Mouse (Mus musculus): ENCODE data around the gene Fam129a. TPM values are rescaled to one million over a fixed set of nuclear protein-coding genes. Genes with fewer than 3 reads are reported as not detected.

Fam129a gene
- 0.02 and 0.03 TPM in 2 replicates for polyA plus RNA-seq (2012)

- no peak for TF ChIP-seq GATA1 (IDR thresholded peaks at IDR 0.05; ENCODE audit: low read length)
Measured at GRCm38 (mm10) chr1:151570981-151571837, at the start of gene Fam129a. Gene Fam129a (plus strand): TSS chr1:151571186.

GRCm38 (mm10) chr1:151526701-151527100, 44.3 kb upstream of the Fam129a start:
- TF ChIP-seq GATA1 (IDR thresholded peaks at IDR 0.05; ENCODE audit: low read length): no peak

DNA sequence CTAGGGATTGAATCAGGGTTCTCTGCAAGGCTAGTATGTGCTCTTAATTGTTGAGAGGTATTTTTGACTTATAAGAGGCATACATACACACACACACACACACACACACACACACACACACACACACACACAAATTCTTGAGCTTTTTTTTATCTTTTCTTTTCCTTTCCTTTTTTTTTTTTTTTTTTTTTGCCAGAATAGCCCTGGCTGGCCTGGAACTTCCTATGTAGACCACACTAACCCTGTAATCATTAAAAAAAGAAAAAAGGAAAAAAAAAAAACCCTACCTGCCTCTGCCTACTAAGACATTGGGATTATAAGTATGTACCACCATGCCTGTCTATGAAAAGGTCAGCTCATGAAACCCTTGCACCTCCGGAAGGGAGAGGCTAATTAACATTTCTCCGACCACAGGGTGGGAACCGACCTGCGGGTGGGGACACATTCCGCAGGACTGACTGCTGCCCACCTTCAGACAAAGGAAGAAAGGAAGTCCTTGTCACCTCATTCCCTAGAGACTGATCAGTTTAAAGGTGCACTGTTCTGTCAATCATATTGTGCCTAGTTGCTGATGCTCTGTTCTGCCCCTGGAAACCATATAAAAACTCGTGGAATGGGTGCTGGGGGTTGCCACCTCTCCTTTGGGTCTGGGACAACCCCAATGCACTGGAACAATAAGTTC, 27.0 kb upstream of the Fam129a start:
- no peak for TF ChIP-seq GATA1 (IDR thresholded peaks at IDR 0.05; ENCODE audit: low read length)

DNA sequence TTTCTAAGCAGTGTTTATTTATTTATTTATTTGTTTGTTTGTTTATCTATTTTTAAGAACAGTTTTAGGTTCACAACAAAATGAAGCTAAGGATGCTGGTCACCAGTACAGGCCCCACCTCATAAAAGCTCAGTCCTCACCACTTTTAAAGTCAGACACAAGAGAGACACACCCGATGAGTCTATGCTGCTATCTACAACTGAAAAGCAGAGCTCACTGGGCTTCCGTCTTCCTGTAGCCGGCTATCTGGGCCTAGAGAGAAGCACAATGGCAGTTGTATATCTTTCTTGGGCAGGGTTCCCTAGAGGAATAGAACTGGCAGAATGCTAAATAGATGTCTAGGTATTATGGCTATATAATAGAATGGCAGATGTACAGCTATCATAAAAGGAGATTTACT, 26.4 kb upstream of the Fam129a start:
- no peak for TF ChIP-seq GATA1 (IDR thresholded peaks at IDR 0.05; ENCODE audit: low read length)

GRCm38 (mm10) chr1:151545571-151545970, 25.4 kb upstream of the Fam129a start:
- TF ChIP-seq GATA1 (IDR thresholded peaks at IDR 0.05; ENCODE audit: low read length): no peak

DNA sequence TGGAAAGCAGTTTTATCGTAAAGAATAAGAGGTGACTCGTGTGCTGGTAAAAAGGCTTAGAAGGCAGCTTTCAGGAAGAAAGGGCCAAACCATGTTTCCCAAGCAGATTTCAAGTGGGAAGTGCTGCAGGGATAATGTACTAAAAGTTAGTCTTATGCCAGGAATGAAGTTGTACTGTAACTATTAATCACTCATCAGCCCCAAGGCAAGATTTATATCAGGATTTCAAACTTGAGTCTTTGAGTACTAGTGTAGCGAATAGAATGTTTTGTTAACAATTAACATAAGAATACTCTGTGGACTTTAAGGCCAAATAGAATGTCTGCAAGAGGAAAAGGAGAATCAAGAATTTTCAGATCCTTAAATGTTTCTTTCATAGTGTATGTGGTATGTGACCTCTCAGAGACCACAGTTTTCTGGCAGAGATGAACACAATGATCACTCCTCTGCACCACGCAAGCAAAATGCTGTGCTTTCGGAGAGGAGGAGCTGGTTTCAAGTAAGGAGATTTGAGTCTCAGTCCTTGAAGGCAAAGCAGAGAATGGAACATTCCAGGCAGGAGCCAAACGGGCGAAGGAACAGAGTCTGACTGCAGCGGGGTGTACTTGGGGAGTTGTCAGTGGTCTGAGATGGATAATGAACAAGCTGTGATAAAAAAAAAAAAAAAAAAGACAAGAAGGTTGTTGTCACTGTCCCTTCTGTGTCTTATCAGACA, 21.9 kb upstream of the Fam129a start:
- TF ChIP-seq GATA1 (IDR thresholded peaks at IDR 0.05; ENCODE audit: low read length): no peak

- TF ChIP-seq GATA1 (IDR thresholded peaks at IDR 0.05; ENCODE audit: low read length): no peak
Measured at GRCm38 (mm10) chr1:151549794-151550193, 21.2 kb upstream of the Fam129a start.

- no peak for TF ChIP-seq GATA1 (IDR thresholded peaks at IDR 0.05; ENCODE audit: low read length)
Measured at GRCm38 (mm10) chr1:151550587-151551479, 20.2 kb upstream of the Fam129a start.

DNA sequence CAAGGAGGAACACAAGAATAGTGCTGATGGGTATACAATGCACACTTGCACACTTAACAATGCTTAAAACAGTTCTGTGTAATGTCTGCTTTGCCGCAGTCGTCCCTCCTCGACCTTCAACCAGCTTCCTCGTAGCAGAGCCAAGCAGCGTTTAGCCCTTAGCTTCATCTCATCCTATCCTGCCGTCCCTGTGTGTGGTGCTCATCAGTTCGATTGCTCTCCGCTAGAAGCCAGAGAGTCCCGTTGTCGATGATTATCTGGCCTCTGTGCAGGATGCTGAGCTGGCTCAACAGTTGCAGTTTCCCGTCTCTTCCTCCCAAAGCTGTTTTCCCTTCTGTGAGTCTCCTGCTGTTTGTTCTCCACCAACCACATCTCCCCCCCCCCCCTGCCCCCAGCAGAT, 10.4 kb upstream of the Fam129a start:
- TF ChIP-seq GATA1 (IDR thresholded peaks at IDR 0.05; ENCODE audit: low read length): no peak

GRCm38 (mm10) chr1:151563401-151563800, 7.6 kb upstream of the Fam129a start:
- TF ChIP-seq GATA1 (IDR thresholded peaks at IDR 0.05; ENCODE audit: low read length): no peak

GRCm38 (mm10) chr1:151563893-151564292, 7.1 kb upstream of the Fam129a start:
- TF ChIP-seq GATA1 (IDR thresholded peaks at IDR 0.05; ENCODE audit: low read length): no peak

DNA sequence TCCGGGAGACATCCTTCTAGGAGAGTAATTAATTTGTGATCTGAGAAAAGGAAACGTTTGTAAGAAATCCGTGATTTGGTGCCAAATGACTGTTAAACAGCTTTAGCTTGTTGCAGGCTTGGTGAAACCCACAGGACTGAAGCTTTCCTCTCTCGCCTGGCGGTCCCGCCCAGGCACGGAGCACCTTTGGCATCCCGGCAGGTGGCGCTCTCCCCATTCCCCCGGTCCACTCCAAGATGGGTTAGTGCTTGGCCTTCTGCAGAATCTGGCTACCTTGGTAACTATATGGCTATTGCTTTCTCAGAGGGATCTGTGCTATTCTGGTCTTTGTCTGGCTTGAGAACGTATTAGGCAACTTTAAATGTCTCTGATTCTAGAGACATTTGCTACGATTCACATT, 6.6 kb upstream of the Fam129a start:
- TF ChIP-seq GATA1 (IDR thresholded peaks at IDR 0.05; ENCODE audit: low read length): no peak

DNA sequence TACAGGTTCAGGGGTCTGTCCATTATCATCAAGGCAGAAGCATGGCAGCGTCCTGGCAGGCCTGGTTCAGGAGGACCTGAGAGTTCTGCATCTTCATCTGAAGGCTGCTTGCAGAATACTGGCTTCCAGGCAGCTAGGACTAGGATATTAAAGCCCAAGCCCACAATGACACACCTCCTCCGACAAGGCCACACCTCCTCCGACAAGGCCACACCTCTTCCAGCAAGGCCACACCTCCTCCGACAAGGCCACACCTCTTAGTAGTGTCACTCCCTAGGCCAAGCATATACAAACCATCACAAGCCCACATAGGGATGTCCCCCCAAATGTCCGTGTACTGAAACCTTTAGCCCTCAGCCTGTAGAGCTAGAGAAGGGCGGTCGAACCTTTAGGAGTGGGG, 2.3 kb upstream of the Fam129a start:
- no peak for TF ChIP-seq GATA1 (IDR thresholded peaks at IDR 0.05; ENCODE audit: low read length)

GRCm38 (mm10) chr1:151571838-151572578, 1.0 kb downstream of the Fam129a start:
- TF ChIP-seq GATA1 (IDR thresholded peaks at IDR 0.05; ENCODE audit: low read length): no peak
